Comparison of ENCODE assay signal across 17 mouse cellular contexts in the genomic region with DNA sequence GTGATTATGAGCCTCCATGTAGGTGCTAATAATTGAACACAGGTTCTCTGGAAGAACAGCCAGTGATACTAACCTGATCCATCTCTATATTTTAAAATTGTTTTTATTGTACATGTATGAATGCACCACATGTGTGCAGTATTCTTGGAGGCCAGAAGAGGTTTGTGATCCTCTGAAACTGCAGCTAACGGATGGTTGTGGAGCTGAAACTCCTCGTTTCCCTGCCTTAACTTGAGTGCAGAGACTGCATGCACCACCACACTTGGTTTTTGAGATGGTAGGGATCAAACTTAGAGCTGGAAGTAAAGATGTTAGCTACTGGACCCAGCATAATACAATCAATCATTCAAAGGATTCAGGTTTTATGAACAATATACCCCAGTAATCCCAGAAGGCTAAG.
"Had no signal": no experiment of that assay in that cellular context is flagged by ENCODE, and none has a peak within 500 bp of the region (broad histone marks: within the 10 kb centered on the region; RNA-seq: fewer than 3 reads in every experiment).

No protein-coding gene starts in this region.

- DNase-seq: retina, postnatal 1 day; right cerebral cortex, adult 18-20 months; right cerebral cortex, postnatal 14 days; right cerebral cortex, postnatal 25 days; right cerebral cortex, postnatal 4 days; spleen, adult 18-20 months; thymus, adult 18-20 months; thymus, adult 2 months; thymus, postnatal 14 days; thymus, postnatal 25 days; thymus, postnatal 36 days; thymus, postnatal 4 days had no signal

- H3K27ac ChIP-seq: neural tube, embryonic 12.5 days; neural tube, embryonic 13.5 days; neural tube, embryonic 15.5 days; stomach, embryonic 15.5 days; stomach, postnatal 0 days had no signal

- H3K9ac ChIP-seq: neural tube, embryonic 12.5 days; neural tube, embryonic 13.5 days; neural tube, embryonic 15.5 days; stomach, embryonic 15.5 days had no signal

- H3K4me1 ChIP-seq: neural tube, embryonic 12.5 days; neural tube, embryonic 13.5 days; neural tube, embryonic 15.5 days; stomach, embryonic 15.5 days had no signal

- H3K4me2 ChIP-seq: neural tube, embryonic 12.5 days; neural tube, embryonic 13.5 days; neural tube, embryonic 15.5 days; stomach, embryonic 15.5 days had no signal

- H3K4me3 ChIP-seq: neural tube, embryonic 12.5 days; neural tube, embryonic 13.5 days; neural tube, embryonic 15.5 days; stomach, embryonic 15.5 days had no signal

- H3K9me3 ChIP-seq: neural tube, embryonic 13.5 days; neural tube, embryonic 15.5 days; stomach, embryonic 15.5 days had no signal

- H3K27me3 ChIP-seq: neural tube, embryonic 12.5 days; neural tube, embryonic 13.5 days; neural tube, embryonic 15.5 days; stomach, embryonic 15.5 days had no signal
